Mouse (Mus musculus) ES-Bruce4 (cell line): ENCODE data around the gene Tmem258. TPM values are rescaled to one million over a fixed set of nuclear protein-coding genes. Genes with fewer than 3 reads are reported as not detected.

Experiments used
- H3K27ac ChIP-seq: 2 replicates; pipeline ENCODE4 v1.5.1; 2012; ENCODE audit warnings: low read length, inconsistent platforms; ENCODE audit not compliant: insufficient read depth
- H3K27me3 ChIP-seq: 2 replicates; pipeline ENCODE4 v1.6.1; 2012; ENCODE audit warnings: mild to moderate bottlenecking, low read length, inconsistent platforms; ENCODE audit not compliant: control insufficient read depth, poor library complexity, insufficient read depth, severe bottlenecking
- H3K36me3 ChIP-seq: 2 replicates; pipeline ENCODE4 v1.6.1; 2012; ENCODE audit warnings: inconsistent platforms, mild to moderate bottlenecking, low read length, moderate library complexity; ENCODE audit not compliant: control insufficient read depth, poor library complexity, insufficient read depth, severe bottlenecking
- H3K4me1 ChIP-seq: one replicate; pipeline ENCODE4 v1.8.1; 2011; ENCODE audit warnings: low read length; ENCODE audit not compliant: control insufficient read depth, insufficient read depth
- H3K4me3 ChIP-seq: 2 replicates; pipeline ENCODE4 v1.5.1; 2011; ENCODE audit warnings: low read depth, mild to moderate bottlenecking, low read length
- H3K9ac ChIP-seq: 2 replicates; pipeline ENCODE4 v1.6.1; 2012; ENCODE audit warnings: low read depth, mild to moderate bottlenecking, inconsistent platforms; ENCODE audit not compliant: poor library complexity, severe bottlenecking
- H3K9me3 ChIP-seq: replicated peaks from 2 replicates; pipeline ENCODE4 v1.6.1; 2012; ENCODE audit warnings: mild to moderate bottlenecking, low read length, inconsistent platforms; ENCODE audit not compliant: control insufficient read depth, poor library complexity, insufficient read depth, severe bottlenecking
- CTCF ChIP-seq: IDR thresholded peaks from one replicate; pipeline ENCODE4 v1.8.1; 2011; ENCODE audit warnings: low read depth, low read length
- EP300 ChIP-seq: IDR thresholded peaks from 2 replicates; pipeline ENCODE4 v1.6.1; 2011; ENCODE audit warnings: low read depth, low read length; ENCODE audit not compliant: insufficient read depth
- POLR2A ChIP-seq: IDR thresholded peaks from one replicate; pipeline ENCODE4 v1.8.1; 2011; ENCODE audit warnings: low read length; ENCODE audit not compliant: insufficient read depth
- polyA plus RNA-seq: library from polyadenylated mRNA; stranded (reverse); fragments of >200 nt; gene quantifications from 2 replicates; pipeline ENCODE4 v1.2.4, GENCODE M21; 2011; ENCODE audit warnings: low read depth; ENCODE audit not compliant: missing spikeins, insufficient read depth, insufficient read length

Tmem258 gene
- polyA plus RNA-seq, 1 experiment = 290 TPM

DNA sequence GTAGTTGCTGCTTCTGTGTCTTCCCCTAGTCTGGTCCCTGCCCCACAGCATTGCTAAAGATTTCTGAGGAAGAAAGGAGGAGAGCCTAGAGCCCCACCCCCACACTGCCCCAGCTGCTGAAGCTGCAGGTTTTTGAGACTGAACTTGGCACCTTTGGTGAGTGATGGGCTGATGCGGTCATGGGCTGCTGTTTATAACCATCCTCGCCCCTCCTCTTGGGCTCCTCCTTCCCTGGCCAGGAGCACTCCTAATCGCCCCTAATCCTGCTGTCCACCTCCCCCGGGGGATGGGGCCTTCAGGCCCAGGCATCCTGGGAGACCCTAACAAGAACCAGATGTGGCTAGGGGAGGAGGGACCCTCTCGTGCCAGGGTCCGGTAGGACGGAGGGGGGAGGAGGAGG, 27.2 kb downstream of the Tmem258 start:
- no peaks in the 10 kb centered on the region for H3K9me3 ChIP-seq
- peak overlapping the region; percentile 9; the same call in 1 of the 2 replicates for H3K9ac ChIP-seq
- H3K27ac ChIP-seq = peak overlapping the region; percentile 60; the same call in 1 of the 2 replicates
- H3K27me3 ChIP-seq = no peaks in the 10 kb centered on the region
- TF ChIP-seq CTCF (no peak), POLR2A (no peak), EP300 (no peak)
- no peaks in the 10 kb centered on the region for H3K36me3 ChIP-seq
- 0 out of 2 replicates have a peak overlapping the region, but pooled peaks have one; percentile 11 for H3K4me3 ChIP-seq
- H3K4me1 ChIP-seq = peaks cover 33% of the 10 kb centered on the region

DNA sequence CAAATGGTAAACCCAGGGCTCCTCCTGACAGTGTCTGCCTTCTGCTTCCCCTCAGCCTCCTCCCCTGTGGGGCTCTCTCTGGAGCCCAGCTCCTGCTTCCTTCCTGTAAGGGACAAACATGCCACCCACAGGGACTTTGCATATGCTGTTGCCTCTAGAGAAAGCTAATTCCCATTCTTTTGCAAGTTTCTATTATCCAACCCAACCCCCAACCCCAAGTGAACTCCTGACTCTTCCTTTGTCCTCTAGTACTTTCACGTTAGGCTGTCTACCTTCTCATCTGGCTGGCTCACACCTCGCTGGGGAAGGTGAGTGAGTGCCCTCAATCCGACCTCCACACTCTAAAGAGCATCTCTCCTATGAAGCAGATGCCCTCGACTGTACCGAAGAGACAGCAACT, 28.1 kb downstream of the Tmem258 start:
- Histone ChIP-seq H3K4me1 (peaks cover 33% of the 10 kb centered on the region), H3K36me3 (no peaks in the 10 kb centered on the region), H3K4me3 (0 out of 2 replicates have a peak overlapping the region, but pooled peaks have one; percentile 11), H3K9me3 (no peaks in the 10 kb centered on the region), H3K9ac (no peak overlapping the region), H3K27me3 (no peaks in the 10 kb centered on the region), H3K27ac (peak overlapping the region; percentile 74)
- TF ChIP-seq EP300 = peak; percentile 87
- TF ChIP-seq CTCF = no peak

DNA sequence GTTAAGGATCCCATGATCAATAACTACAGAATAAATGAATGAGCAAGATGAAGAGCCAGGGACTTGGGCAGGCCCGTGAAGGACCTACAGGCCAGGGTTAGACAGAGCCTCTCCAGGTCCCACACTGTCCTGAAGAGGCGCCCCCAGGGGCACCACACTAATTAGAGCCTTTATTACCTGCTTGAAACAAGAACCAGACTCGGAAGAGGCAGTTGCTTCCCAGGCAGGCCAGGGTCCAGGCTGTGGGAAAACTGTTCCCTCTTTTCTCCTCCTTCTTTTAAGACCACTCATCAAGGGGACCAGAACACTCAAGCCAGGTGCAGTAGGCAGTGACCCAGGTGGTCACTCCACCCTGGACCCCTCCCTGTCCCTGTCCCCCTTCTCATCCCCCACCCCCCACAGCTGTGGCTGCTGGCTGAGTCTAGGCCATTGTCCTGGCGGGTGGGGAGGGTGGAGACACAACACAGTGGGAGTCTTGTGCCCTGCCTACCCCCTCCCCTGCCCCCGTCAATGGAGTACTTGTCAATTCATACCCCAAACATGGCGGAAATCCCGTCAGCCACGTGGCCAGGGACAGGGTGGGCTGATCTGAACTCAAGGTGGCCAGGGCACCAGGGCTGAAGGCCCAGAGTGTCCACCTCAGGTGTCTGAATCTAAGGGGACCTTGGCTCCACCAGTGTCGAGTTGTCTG, 28.7 kb downstream of the Tmem258 start:
- no peaks in the 10 kb centered on the region for H3K36me3 ChIP-seq
- H3K4me3 ChIP-seq = no peak overlapping the region
- no peaks in the 10 kb centered on the region for H3K27me3 ChIP-seq
- no peak overlapping the region for H3K9ac ChIP-seq
- H3K27ac ChIP-seq = peak overlapping the region; percentile 74
- peak; percentile 95 for TF ChIP-seq EP300
- no peak for TF ChIP-seq POLR2A
- no peak for TF ChIP-seq CTCF
- H3K9me3 ChIP-seq = no peaks in the 10 kb centered on the region
- peaks cover 31% of the 10 kb centered on the region for H3K4me1 ChIP-seq

DNA sequence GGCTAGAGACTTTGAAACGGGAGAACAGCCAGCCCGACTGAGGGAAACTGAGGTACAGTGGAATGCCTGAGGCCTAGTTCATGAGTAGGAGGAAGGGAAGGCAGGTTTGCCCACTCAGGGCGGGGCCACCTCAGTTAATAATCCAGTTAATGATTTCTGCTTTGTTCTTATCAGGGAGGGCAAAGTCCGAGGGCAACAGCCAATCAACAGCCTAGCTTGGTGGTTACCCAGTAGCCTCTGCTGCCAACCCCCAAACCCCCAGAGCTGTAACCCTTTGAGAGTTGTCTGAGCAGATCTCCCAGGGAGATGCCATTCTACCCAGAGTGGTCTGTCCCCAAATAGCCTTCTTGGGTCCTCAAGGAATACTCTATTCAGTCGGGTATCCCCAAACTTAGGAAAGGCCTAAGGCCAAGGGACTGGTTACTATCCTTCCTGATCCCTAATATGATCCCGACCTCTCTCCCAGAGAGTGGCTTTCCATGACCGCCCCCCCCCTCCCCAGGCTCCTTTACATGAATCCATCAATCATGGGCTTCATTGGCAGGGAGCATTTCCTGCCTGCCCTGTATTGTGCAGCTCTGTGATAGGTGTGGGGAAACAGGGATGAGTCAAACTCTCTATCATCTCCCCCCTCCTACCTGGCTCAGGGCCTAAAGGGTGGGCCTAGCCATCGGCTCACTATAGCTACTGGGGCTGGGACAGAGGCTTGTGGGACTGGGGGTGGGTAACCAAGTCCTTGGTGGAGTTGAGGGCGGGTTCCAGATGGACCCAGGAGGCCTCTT, 32.2 kb downstream of the Tmem258 start:
- Histone ChIP-seq H3K27ac (no peak overlapping the region), H3K27me3 (no peaks in the 10 kb centered on the region), H3K36me3 (no peaks in the 10 kb centered on the region), H3K9ac (no peak overlapping the region), H3K4me3 (no peak overlapping the region), H3K4me1 (peaks cover 13% of the 10 kb centered on the region), H3K9me3 (no peaks in the 10 kb centered on the region)
- TF ChIP-seq EP300 (no peak), POLR2A (no peak), CTCF (no peak)

DNA sequence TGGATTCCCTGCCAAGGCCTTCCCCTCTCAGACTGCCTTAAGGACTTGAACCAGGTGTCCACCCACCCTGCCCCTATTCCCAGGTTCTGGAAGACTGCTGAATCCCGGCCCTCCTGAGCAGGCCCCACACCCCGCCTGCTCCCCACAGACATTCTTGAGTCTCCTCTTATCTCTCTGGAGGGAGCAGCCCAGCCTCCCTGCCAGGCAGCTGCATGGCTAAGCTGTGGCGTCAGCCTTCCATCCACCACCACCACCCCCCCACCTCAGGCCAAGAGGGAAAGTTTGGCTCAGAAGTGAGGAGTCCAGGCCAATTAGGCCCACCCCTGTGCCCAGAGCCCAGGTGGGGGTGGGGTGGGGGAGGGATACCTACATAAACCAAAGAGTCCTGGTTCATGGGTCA, 34.7 kb downstream of the Tmem258 start:
- H3K9ac ChIP-seq = no peak overlapping the region
- no peaks in the 10 kb centered on the region for H3K27me3 ChIP-seq
- H3K27ac ChIP-seq = no peak overlapping the region

DNA sequence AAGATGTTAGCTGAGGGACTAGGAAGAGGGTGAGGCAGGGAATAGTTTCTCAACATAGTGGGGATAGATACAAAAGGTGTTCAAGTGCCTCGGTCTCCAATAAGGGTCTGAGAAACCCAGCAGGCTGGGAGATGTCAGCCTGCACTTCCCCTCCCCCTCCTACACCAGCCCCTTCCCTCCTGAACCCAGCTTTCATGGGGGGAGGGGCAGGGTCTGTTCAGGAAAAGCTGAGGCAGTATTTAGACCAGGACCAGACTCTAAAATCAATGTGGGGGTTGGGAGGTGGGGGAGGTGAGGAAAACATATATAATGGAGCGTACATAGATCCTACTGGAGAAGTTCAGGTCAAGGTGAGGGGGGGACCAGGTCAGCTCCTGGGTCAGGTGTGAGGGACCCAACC, 35.6 kb downstream of the Tmem258 start:
- no peak overlapping the region for H3K27ac ChIP-seq
- no peaks in the 10 kb centered on the region for H3K9me3 ChIP-seq
- peak overlapping the region; percentile 65; the same call in 1 of the 2 replicates for H3K9ac ChIP-seq
- no peak for TF ChIP-seq CTCF
- TF ChIP-seq POLR2A = no peak
- no peak for TF ChIP-seq EP300
- H3K27me3 ChIP-seq = no peaks in the 10 kb centered on the region
- H3K4me3 ChIP-seq = peak overlapping the region; percentile 70; the same call in 1 of the 2 replicates
- H3K4me1 ChIP-seq = peaks cover 2% of the 10 kb centered on the region
- H3K36me3 ChIP-seq = no peaks in the 10 kb centered on the region

More for the DNA sequence above, 34.7 kb downstream of the Tmem258 start:
- TF ChIP-seq EP300 = no peak
- TF ChIP-seq CTCF = no peak
- no peak for TF ChIP-seq POLR2A
- peaks cover 2% of the 10 kb centered on the region for H3K4me1 ChIP-seq
- H3K4me3 ChIP-seq = no peak overlapping the region
- no peaks in the 10 kb centered on the region for H3K36me3 ChIP-seq
- no peaks in the 10 kb centered on the region for H3K9me3 ChIP-seq
